Mouse (Mus musculus) heart, postnatal 0 days (tissue): Measurements from ENCODE around the gene Slc4a3.

ENCODE experiments used
- CTCF ChIP-seq: IDR thresholded peaks from 2 replicates; pipeline ENCODE4 v1.5.1; 2016; ENCODE audit warnings: antibody characterized with exemption, control low read depth, low read depth
- EP300 ChIP-seq: IDR thresholded peaks from 2 replicates; pipeline ENCODE4 v1.6.1; 2016; ENCODE audit warnings: antibody characterized with exemption, low read depth

- no peak for TF ChIP-seq CTCF
- no peak for TF ChIP-seq EP300
These were observed 9.6 kb downstream of the Slc4a3 start for GRCm38 (mm10) chr1:75555680-75556079.
